Mouse (Mus musculus) cerebral cortex, adult 2 months (tissue): ENCODE measurements around the gene Tekt4.

ENCODE experiments used
- WGBS: fragments of 180-500 bp; shearing (Covaris S2); methylation state at CpG from one replicate; pipeline ENCODE4 v1.1.7; 2018; 5-methylcytosine and 5-hydroxymethylcytosine counted together

Tekt4 gene

DNA sequence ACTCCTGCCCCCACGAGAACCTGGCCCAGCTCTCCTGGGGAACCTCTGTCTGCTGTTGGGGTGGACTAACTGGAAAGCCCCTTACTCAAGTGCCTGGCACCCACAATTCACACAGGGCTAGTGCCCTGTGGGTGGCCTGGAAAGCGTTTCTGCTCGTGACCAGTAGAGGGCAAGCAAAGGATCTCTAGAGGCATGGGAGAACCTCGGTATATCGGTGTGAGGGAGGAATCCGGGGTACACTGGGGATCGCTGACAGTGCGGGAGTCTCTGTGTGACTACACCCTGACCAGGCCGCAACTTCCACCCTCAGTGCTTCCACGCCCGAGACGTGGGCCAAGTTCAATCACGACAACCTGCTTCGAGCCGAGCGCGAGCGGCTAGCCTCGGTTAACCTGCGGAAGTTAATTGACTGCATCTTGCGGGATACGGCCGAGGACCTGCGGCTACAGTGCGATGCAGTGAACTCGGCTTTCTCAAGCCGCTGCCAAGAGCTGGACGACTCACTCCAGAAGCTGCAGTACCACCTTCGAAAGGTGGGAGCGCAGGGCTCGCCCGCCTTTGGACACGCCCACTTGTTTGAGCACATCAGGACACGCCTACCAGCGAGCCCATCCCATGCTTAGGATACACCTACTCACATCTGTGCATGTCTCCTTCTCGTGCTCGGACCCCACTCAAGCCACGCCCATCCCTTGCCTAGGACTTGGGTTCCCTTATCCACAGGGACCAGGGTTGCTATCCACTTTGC is 20.1 kb downstream of the Tekt4 start:
- 2% methylated on average over 38 of the region's 38 CpGs for WGBS

DNA sequence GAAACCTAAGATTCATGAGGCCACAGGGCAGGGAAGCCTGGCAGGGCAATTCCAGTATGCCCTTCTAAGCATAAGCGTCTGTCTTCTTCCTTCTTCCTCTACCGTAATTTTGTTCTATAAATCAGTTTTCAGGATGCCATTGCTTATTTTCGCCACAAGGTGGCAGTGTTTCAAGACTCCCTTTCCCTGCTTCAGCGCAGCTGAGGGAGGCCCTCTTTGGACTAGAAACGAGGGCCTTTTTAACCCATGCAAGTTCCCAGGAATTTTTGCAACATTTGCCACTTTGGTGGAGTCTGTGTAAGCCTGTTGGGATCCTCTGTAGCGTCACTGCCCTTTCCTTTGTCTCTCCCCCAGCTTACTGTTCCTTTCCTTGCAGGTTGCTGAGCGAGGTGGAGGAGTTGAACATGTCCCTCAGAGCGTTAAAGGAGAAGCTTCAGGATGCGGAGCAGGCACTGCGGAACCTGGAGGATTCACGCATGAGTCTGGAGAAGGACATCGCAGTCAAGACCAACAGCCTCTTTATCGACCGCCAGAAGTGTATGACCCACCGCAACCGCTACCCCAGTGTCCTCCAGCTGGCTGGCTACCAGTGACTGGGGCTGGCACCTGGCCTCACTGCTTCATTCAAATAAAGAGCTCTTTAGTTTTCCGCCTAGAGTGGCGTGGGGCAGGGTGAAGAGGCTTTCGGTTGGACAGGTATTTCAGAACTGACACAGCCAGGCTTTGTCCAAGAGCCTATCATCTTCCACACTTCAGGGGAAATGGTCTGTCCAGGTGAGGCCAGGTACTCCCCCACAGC is 21.7 kb downstream of the Tekt4 start:
- 30% methylated on average over 19 of the region's 19 CpGs for WGBS

DNA sequence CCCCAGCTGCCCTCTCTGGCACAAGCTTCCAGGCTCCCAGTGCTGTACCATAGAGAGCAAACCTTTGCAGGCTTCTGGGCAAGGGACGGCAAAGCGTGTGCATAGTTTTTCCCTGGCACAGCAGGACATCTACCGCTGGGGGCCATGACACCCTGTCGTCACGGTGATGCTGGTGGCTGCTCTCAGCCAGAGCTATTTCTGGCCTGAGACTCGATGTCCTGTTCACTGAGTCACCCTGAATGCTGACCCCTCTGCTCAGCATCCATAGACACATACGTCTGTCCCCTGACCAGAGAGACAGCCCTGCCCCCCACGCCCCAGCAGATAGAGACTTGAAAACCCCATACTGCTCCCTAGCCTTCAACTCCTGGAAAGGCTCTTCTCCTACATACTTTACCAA is 25.7 kb downstream of the Tekt4 start:
- WGBS = 57% methylated on average over 8 of the region's 8 CpGs

DNA sequence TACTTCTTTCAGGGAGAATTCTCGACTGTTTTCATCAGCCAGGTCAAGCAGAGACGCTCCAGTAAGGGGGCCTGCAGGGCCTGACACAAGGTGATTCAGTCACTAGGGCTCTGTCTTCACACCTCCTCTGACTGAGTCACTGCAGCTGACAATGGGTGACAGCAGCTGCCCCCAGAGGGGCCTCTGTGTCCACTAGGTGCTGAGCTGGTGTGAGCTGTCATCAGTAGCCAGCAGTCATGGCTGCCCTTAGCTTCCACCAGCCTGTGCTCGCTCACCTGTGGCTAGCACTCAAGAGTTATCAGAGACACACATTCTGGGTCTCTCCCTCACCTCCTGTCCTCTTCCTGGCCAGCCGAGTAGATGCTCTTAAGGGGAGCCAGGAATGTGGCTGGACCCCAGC is 26.4 kb downstream of the Tekt4 start:
- WGBS = 79% methylated on average over 4 of the region's 4 CpGs

DNA sequence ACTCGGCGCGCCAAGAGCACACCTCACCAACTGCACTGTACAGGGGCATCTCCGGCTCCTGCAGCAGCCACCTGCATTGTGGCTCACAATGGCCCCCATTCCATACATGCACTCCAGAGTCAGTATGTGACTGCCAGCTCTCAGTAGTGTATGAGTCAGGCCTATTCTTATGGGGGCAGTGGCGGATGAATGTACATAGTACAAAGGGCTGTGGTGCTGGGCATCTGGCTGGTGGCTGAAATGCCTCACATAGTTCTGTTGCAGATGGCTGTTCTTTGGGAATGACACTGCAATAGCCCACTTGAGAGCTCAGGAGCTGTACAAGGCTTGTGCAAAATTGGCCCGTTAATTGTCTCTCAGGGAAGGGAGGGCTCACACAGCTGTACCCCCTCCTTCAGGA is 27.7 kb downstream of the Tekt4 start:
- WGBS = 64% methylated on average over 6 of the region's 6 CpGs

DNA sequence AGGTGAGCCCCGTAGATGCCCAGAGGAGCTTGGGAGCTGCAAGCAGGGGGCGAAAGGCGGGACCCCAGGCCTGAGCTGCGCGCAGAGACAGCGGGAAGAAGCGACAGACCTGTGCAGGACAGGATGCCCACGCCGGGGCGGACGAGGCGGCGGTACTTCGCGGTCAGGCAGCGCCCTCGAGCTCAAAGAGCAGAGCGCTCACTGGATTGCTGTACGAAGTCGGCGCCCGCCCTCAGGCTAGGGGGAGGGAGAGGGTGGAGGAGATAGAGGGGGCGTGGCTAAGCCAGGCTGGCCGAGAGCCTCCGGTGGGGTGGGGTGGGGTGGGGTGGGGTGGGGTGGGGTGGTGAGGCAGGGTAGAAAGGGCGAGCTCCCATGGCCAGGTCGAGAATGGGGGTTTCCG is 42.6 kb downstream of the Tekt4 start, which contains the start of gene Sstr5:
TSS of gene Sstr5 (minus strand) at position 276 of the 400 bp plus-strand sequence.
- WGBS = 2% methylated on average over 25 of the region's 28 CpGs

GRCm38 (mm10) chr17:25502599-25502998 is 48.2 kb downstream of the Tekt4 start:
- 82% methylated on average over 4 of the region's 4 CpGs for WGBS

GRCm38 (mm10) chr17:25507799-25508198 is 53.4 kb downstream of the Tekt4 start:
- WGBS = 22% methylated on average over 3 of the region's 3 CpGs

- WGBS = 41% methylated on average over 7 of the region's 7 CpGs
Measured at GRCm38 (mm10) chr17:25508860-25509577, 54.6 kb downstream of the Tekt4 start.

DNA sequence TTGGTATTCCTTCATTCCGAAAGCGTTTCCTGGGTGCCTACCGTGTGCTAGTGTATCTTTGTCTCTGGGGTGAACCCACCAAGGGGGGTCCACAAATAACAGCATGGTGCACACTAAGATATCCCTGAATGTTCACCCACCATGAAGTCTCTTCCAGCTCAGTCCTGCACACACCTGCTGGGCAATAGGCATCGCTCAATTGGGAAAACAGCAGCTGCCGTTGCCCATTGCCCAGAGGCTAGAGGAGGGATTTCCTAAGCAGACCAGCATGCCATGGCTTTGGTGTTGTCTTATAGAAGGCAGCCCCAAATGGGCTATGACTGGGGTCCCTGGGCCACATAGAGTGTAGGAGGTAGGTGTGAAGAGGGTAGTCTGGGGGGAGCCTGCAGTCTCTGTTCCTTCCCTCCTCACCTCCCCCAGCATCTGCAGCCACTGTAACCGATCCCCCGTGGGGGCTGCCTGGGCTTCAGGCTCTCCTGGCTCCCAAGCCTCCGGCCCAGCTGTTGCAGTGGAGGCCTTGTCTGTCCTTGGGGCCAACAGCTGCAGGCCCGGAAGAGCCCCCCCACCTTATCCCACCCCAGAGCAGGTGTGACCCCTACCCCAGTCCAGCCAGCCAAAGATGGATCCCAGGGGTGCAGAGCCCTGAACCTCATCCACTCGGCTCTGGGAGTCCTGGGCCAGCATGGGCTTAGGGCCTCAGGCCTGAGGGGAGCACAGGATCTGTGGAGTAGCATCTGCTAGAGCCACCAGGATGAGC is 55.8 kb downstream of the Tekt4 start:
- 84% methylated on average over 10 of the region's 10 CpGs for WGBS

- 88% methylated on average over 3 of the region's 3 CpGs for WGBS
Measured at GRCm38 (mm10) chr17:25511876-25512275, 57.5 kb downstream of the Tekt4 start.

DNA sequence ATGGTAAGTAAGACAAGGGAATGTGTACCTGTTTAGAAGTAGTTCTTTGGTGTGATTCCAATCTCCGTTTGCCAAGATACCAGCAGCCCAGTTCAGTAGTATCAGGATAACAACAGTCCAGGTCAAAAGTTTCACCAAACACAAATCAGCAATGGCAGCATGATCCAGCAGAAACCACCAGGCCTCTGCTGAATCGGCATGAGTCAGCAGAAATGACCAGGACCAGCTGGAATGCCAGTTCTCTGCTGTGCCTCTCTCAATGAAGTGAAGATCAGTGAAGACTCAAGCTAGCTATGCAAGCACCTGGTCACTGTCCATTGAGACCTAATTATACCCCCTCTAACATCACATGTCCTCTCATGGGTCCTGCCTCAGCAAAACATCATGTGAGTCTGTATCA is 59.6 kb downstream of the Tekt4 start:
- 97% methylated on average over 2 of the region's 2 CpGs for WGBS

DNA sequence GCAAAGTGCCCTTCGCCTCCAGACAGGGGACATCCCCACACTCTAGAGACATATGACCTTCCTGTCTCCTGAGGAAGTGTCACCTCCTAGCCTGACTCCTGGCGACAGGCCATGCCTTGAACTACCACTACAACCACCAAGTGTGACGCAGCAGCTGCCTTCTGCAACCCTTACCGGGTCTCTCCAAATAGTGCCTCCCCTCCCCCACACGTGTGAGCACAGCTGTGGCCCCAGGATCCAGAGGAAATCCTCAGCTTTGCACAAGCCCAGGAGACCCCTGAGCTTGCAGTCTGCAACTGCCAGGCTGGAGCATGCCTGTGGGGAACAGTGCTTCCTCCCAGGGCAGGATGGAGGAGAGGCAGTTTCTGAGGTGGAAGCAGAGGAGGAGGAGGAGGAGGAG is 61.9 kb downstream of the Tekt4 start:
- WGBS = 55% methylated on average over 5 of the region's 5 CpGs

DNA sequence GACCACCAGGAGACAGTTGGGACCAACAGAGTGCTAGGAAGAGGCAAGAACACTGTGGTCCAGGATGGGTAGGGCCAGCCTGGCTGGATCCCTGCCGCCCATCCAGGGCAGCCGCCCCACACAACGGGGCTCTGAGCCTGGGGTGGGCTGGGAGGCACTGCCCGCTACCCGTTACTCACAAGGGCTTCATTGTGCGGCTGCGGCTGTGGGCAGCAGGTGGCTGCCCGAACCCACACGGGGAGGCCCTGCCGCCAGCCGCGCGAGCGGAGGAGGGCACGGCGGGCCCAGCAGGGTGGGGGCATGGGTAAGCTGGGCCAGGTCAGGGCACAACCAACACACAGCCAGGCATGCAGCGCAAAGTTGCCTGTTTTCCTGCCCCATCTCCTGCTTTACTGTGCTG is 63.7 kb downstream of the Tekt4 start:
- 54% methylated on average over 17 of the region's 17 CpGs for WGBS

GRCm38 (mm10) chr17:25519511-25519910 is 65.1 kb downstream of the Tekt4 start:
- WGBS = 56% methylated on average over 5 of the region's 5 CpGs

DNA sequence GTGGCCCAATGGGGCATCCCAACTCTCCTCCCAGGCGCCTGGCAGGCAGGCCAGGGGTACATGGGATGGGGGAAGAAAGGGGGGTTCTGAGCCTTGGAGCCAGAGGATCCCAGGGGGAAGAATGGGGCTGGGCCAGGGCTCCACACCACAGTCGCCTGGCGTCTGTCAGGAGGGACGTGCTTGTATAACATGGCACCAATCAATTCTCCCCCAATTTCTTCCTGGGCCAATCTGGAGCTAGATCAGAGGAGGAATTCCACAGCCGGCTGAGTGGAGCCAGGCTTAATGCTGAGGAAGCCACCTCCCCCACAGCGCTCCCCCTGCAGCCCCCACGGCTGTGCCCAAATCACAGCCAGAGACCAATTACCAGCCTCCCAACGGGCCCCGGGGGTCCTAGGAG is 66.1 kb downstream of the Tekt4 start:
- 47% methylated on average over 9 of the region's 9 CpGs for WGBS

GRCm38 (mm10) chr17:25522080-25522479 is 67.7 kb downstream of the Tekt4 start:
- WGBS = 88% methylated on average over 12 of the region's 12 CpGs
